Mouse (Mus musculus) gastrocnemius, postnatal 36 days (tissue): ENCODE measurements around the gene Plbd2. TPM values are rescaled to one million over a fixed set of nuclear protein-coding genes. Genes with fewer than 3 reads are reported as not detected.
"Not testable (repeated sequence)": the region's sequence is repeated elsewhere in the genome, so short reads cannot be mapped to it uniquely, and the experiment has no call there.

ENCODE experiments used
- DNase-seq, 2 experiments: peaks; one replicate each; pipeline ENCODE4 v3.0.0; 2022
- intact Hi-C: fragments of 180-260 bp; cut with DNase I; formaldehyde crosslinking; loops from one replicate; pipeline ENCODE4 v1.15.1; 2025
- total RNA-seq, 2 experiments: library from RNA; stranded (reverse); gene quantifications; 2 replicates each; pipeline ENCODE4 v1.2.3; 2021

Plbd2 gene
- total RNA-seq, 2 experiments from 2014 or later: 28.0 to 41.3 TPM

DNA sequence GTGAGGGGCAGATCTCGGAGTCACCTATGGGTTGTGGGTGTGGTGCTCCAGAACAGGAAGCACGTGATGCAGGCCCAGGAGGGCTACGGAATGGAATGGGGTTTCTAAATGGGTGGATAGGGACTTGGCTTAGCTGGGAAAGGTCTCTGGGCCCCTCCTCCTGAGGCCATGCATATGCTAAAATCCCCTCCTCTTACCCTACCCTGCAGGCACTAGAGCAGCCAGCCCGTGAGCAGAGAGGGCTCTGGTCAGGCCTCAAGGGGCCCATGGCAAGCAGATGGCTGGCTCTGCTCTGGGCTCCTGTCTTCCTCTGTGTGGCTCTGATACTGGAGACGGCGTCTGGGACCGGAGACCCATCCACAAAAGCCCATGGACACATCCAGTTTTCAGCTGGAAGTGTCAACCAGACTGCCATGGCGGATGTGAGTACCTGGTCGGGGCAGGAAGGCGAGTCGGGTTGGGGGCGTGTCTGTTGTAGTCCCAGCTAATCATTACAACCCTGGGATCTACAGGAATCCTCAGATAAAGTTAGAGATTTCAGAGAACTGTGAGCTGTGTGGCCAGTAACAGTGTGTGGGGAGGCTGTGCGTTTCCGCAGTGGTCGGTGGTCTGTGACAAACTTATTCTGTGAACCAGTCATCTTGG lies 9.6 kb upstream of the Plbd2 start:
- intact Hi-C loops: no loop called here

DNA sequence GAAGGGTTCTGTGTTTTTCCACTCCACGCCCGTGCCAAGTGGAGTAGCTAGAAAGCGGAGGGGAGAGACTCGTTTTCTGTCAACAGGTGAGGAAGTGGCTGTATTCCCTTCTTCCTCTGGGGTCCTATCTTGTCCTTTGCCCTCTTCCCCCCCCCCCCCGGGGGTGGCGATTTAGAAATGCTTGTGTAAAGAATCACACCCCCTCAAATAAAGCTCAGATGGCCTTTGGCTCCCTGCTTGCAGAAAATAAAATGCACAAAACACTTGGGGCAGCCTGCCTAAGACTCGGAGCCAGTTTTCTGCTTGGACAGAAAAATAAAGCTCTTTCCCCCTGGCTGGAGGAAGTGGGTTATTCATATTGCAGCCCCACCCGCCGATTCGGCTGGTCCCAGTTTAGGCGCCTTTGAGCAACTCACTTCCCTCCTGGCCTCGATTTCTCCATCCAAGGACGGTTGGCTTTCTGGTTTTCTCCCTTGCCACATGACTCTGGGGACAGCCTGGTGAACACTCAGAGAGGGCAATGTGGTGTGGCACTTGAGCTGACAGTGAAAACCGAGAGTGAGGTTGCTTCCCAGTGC lies 8.3 kb upstream of the Plbd2 start:
- peak; percentile 48 to 52 for DNase-seq
- intact Hi-C loops: no loop called here

More for the DNA sequence above, 9.6 kb upstream of the Plbd2 start:
- no peak for DNase-seq

DNA sequence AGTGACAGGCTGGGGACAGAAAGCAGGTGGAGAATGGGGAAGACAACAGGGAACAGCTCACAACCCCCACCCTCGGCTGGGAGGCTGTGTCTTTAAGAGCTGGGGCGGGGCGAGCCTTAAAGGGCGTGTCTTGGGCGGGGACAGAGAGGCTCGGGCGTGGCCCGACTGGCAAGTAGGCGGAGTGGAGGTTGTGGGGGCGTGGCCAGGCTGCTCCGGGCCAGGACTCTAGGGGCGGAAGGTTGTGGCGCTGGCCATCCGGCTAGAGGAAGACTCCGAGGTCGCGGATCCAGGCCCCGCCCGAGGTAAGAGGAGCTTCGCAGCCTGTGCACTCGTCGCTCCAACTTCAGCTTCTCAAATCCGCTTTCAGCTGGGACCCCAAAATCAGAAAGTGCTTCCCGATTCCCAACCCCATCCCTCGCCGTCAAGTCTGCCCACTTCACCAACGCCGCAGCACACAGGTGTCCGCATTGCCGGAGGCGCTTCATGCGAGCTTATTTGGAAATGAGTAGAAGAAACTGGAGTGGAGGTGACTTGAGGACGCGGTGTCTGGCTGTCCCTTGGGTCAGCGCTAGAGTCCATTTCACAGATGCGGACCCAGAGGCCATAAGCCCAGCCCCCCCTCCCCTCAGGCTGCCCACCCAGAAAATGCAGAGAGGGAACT lies 7.7 kb upstream of the Plbd2 start, which contains the start of gene Slc8b1:
Gene Slc8b1, plus strand, starts transcription at position 187 of the 661 bp plus-strand sequence.
- intact Hi-C loops: no loop called here
- peak; percentile 96 to 99 for DNase-seq

DNA sequence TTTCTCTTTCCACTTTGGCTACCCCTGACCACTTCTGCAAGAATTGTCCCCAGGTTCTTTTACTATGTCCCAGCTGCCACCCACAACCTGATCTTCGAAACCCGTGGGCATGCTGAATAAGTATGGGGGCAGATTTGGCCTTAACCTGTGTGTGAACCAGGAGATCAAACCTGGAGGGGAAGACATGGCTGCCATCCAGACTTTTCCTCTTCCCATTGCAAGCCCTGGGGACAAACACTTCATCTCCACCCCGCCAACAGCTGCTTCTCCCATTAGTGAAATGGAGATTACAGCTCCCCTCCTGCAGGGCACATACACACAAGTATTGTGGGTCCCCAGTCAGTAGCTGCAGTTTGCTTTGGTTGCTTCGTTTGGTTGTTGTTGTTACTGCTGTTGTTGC lies 3.9 kb upstream of the Plbd2 start:
- intact Hi-C loops: loop anchor here (5.0 kb wide), 1 partner anchor 80 kb away; the partner anchor contains the start of genes Iqcd and Tpcn1
- no peak for DNase-seq

DNA sequence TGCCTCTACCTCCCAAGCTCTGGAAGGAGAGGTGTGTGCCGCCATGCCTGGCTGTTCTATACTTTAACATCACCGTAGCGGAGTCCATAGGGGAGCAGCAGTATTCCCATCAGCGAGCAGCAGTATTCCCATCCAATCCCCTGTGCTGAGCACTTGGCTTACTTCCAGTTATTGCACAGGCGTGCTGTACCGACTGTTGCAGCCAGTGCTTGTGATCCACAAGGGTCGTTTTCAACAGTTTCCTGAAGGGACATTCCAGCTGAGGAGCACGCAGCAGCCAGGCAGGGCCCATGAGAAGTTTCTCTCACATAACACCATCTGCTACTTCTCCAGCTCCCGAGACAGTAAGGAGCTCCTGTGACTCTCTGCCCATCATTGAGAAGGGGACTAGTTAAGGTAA lies 3.1 kb upstream of the Plbd2 start:
- intact Hi-C loops: loop anchor here (5.0 kb wide), 1 partner anchor 81 kb away; the partner anchor contains the start of genes Iqcd and Tpcn1
- no peak for DNase-seq

DNA sequence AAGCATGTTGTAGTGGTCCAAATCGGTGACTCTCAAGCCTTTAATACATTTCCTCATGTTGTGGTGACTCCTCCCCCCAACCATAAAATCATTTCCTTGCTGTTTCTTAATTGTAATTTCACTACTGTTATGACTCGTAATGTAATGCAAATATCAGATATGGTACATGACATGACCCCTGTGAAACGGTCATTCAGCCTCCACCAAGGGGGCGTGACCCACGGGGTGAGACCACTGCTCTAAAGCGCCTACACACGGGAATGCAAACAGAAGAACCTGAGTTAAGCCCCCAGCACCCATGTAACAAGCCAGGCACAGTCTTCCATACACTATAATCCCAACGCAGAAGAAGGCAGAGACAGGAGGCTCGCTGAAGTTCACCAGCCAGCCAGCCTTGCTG lies 2.4 kb upstream of the Plbd2 start:
- DNase-seq: no peak
- intact Hi-C loops: loop anchor here (2.0 to 5.0 kb wide), 2 partner anchors 82 to 99 kb away; partner anchors contain the start of genes Iqcd and Tpcn1

DNA sequence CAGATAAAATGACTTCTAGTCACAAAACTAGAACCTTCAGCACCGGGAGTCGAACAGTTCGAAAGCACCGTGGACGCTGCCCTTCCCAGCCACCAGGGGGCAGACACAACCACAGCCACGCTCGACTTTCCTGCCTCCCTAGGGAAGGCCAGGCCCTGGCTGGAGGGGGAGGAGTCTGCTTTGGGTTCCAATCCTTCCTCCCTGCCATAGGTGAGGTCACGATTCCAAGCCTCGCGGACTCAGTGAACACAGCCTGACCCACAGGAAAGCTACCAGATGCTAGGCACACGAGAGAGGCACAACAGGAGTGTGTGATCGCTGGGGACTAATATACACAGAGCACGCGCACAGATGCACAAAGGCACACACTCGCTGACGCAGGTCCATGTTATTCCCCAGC lies 1.9 kb upstream of the Plbd2 start:
- intact Hi-C loops: loop anchor here (2.0 to 5.0 kb wide), 2 partner anchors 82 to 99 kb away; partner anchors contain the start of genes Iqcd and Tpcn1
- peak; percentile 75 to 84 for DNase-seq

DNA sequence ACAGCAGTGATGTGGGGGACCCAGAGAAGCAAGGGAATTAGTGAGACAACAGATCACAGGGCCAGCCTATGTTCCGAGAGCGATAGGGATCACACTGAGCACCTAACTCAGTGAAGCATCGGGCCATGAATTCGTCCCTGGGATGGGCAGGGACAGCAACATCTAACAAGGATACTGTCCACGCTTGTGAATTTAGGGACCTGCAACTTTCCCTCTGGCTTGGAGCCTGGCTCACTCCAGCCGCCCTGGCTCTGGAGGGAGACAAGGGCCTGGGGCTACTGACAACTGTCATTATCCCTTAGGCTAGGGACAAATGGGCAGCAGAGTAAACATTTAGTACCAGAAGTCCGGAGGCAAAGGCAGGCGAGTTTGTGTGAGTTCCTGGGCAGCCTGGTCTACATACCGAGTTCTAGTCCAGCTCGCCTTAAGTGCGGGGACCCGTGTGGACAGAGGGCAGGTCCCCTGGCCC lies 716 bp downstream of the Plbd2 start:
- intact Hi-C loops: no loop called here
- no peak for DNase-seq

DNA sequence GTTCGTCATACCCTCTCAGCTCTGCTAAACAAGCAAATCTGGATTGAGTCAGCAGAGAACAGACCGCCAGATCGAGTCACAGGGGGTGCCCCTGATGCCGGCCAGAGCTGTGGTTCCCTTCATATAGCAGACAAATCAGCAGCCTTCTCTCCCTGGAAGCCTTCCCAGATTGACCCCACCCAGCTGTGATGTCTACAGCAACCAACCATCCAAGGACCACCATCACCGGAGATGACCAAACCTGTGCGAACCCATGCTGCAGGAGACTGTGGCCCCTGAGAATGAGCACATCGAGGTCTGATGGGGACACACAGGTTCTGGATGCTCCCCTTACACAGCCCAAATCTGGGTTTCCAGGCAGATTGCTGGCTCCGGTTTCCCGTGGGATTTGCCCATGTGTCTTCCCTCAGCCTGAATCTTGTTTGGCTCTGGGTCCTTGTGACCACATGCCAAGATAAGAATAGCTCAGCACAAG lies 1.2 kb downstream of the Plbd2 start:
- intact Hi-C loops: no loop called here
- DNase-seq: no peak

DNA sequence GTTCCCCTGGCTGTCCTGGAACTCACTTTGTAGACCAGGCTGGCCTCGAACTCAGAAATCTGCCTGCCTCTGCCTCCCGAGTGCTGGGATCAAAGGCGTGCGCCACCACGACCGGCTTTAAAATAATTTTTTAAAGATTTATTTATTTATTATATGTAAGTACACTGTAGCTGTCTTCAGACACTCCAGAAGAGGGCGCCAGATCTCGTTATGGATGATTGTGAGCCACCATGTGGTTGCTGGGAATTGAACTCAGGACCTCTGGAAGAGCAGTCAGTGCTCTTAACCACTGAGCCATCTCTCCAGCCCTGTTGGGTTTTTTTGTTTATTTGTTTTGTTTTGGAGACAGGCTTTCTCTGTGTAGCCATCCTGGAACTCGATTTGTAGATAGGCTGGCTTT lies 2.8 kb downstream of the Plbd2 start:
- intact Hi-C loops, DNase-seq: not testable (repeated sequence)

DNA sequence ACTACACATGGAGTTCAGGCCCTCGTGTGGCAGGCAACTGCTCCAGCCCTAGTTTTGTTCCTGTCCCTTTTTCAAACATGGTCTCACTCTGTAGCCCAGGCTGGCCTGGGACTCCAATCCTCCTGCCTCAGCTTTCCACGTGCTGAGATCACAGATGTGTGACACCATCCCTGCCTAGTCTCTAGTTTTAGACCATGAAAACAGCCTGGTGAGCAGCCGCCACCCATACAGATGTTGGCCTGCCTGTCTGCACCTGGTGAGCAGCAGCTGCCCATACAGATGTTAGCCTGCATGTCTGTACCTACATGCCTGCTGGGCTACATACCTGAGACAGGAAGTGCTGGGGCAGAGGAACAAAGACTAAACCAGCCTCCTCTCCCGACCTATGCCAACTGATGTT lies 4.2 kb downstream of the Plbd2 start:
- no peak for DNase-seq
- intact Hi-C loops: no loop called here

DNA sequence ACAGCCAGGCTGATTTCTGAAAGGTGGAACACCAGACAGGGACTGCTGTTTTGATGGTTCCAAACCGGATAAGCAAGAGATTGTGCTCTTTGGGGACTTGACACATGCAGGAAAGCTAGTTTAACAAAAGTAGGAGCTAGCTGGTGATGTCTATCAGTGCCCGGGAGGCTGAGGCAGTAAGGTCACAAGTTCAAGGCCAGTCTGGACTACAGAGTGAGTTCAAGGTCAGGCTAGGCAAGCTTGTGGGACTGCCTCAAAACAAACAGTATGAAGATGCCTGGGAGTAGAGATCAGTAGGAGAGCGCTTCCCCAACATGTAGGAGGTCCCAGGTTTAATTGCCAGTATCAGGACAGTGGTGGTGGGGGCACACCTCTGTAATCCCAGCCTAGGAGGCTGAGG lies 6.4 kb downstream of the Plbd2 start:
- DNase-seq: no peak
- intact Hi-C loops: no loop called here

DNA sequence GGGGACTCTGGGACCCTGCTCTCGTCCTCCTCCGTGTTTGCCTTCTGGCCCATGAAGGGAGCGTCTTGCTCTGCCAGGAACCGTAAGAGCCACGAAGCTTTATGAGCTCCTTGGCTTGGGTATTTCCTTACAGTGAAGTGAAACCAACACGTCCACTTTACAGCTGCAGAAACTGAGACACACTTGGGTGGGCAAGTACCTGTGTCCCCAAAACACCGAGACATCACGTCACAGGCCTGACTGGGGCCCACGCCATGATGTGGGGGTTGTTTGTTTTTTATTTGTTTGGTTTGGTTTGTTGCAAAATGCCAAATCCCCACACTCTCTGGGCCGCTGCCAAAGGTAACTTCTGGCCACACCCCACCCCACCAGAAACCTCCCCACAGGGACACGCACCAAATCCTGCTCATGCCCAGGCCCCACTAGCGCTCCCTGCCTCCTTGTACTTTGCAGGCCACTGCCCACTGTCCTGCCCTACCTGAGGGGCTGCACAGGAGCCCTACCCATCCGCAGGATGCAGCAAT lies 7.7 kb downstream of the Plbd2 start:
- no peak for DNase-seq
- intact Hi-C loops: no loop called here

DNA sequence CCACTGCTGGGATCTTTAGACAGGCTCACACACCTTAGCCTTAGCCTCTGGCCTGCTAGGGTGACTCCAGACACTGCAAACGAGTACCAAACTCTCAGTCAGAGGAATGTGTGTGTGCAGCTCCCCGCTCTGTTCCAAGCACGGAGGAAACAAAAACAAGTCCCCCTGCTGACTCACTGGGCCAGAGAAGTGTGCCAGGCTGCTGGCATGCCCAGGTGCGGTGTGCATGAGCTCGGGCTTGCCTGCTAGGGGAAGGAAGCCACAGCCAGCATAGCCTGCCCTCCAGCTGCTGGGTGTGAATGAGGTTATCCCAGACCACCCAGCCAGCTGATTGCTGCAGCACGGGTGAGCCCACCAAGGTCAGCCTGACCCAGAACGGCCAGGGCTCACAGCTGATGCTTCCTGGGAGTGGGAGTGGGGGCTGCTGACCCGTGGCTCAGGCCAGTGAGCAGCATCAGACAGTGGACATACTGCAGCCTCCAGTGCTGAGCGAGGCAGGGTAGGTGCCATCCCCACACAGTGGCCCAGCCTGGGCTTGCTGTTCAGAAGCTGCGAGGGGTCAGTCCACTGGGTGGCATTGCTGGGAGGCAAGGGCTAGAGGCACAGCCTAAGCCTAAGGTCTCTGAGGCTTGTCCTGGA lies 8.2 kb downstream of the Plbd2 start:
- intact Hi-C loops: no loop called here
- no peak for DNase-seq

DNA sequence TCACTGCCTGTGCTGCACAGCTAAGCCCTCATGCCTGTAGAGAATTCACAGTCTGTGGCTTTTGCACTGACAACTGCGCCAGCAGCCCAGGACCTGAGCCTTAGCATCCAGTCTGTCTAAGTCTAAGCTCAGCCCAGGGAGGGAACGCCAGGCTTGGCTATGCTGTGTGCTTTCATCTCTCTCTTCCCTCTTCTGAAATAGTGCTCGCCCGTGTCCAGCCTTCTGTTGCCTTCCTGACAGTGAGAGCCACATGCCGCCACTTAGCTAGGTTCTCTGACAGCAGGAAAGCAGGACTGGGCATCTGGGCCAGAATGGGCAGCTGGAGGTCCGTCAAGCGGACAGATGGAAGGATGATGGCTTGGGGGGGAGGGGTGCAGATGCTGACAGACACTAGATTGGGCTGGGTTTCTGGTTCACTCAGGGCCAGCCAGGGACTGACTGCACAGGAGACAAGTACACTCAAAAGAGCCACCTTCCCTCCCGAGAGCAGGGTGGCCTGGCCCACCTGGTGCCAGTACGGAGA lies 9.5 kb downstream of the Plbd2 start:
- intact Hi-C loops: no loop called here
- DNase-seq: no peak

DNA sequence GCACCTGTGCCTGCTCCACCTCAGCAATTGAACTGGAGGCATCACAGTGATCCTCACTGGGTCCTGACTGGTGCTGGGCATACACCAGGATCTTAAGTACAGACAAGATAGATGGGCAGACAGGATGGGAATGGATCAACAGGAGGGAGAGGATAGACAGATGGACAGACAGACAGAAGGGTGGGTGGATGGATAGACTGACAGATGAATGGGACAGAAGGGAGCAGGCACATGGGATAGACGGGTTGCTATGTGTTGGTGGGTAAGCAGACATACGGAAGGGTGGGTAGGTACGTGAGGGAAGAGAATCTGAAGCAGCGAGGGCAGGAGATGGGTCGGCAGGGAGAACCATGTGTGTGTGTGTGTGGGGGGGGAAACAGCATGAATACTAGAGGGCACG lies 10.0 kb downstream of the Plbd2 start:
- intact Hi-C loops: no loop called here
- DNase-seq: no peak

DNA sequence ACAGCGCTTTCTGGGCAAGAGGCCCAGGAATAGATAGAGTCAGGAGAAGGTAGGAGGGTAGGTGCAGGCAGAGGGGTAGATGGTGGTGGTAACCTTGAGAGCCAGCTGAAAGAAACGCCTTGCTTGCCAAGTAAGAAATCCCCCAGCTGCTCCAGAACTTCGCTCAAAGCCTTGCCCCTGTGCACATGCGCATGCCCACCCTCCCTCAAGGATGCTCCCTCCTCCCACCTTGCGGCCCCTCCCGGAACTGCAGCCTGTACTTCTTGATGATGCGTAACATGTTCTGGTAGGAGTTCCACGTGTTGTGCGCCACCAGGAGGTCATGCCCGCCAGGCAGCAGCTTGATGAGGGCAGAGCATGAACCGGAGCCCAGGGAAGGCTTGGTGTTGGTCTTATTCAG lies 11.0 kb downstream of the Plbd2 start:
- DNase-seq: no peak
- intact Hi-C loops: no loop called here

DNA sequence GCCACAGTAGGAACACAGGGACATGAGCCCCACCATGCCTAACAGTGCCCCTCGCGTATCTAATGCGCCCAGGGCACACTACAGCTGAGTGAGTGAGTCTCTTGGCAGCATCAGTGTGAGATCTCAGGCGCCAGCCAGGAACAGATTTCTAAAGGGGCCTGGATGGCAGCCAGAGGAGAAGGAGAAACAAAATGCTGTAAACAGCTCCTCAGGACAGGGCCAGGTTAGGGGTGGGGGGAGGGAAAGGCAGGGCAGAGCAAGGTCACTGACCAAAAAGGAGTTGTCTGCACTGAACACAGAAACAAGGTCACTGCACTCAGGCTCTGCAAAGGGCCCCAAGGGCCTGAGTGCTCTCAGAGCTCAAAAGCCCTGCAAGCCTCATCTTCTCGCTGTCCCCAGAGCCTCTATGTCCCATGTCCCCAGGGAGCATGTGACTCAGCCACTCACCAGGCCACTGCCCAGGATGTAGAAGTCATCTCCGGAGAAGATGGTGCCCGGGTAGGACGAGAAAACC lies 12.7 kb downstream of the Plbd2 start:
- intact Hi-C loops: no loop called here
- DNase-seq: no peak

DNA sequence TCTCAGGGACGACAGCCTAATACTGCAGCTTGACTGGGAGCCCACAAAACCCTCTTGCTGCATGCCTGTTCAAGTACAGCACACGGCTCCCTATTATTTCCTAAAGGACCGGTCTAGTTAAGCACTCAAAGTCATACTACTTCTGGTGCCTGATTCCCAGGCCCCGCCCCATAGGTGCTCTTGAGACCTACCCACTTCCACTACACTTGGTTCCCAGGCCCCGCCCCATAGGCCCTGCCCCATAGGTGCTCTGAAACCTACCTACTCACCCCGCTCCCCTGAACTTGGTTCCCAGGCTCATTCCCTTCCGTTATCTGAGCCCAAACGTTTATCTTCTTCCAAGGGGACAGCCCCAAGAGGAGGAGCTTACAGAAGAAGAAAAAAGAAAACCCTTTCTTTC lies 15.6 kb downstream of the Plbd2 start:
- intact Hi-C loops: no loop called here
- DNase-seq: no peak

DNA sequence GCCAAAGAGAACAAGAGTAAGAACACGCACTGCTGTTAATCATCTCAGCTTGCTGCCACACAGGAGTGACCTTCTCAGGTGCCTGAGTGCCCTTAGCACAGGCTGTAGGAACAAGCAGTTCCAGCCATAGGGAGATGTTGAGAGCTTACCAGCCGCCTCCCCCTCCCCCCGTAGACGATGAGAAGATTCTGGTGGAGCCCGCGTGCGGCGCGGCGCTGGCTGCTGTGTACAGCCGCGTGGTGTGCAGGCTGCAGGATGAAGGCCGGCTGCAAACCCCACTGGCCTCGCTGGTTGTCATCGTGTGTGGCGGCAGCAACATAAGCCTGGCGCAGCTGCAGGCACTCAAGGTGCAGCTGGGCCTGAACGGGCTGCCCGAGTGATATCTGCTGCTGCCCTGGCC lies 20.0 kb downstream of the Plbd2 start:
- intact Hi-C loops: no loop called here
- no peak for DNase-seq
